Mouse (Mus musculus): ENCODE measurements around the gene 1700020D05Rik. TPM values are rescaled to one million over a fixed set of nuclear protein-coding genes. Genes with fewer than 3 reads are reported as not detected.
"Not testable (repeated sequence)": the region's sequence is repeated elsewhere in the genome, so short reads cannot be mapped to it uniquely, and the experiment has no call there.

Gene 1700020D05Rik
- polyA plus RNA-seq, 2 experiments from 2014 or later: not detected

- no peak for ATAC-seq
These were observed 9.3 kb downstream of the 1700020D05Rik start for GRCm38 (mm10) chr19:5494314-5494713.

- not testable (repeated sequence) for ATAC-seq
These were observed 10.3 kb downstream of the 1700020D05Rik start for GRCm38 (mm10) chr19:5493301-5493721.

GRCm38 (mm10) chr19:5492641-5493040 is 10.9 kb downstream of the 1700020D05Rik start:
- no peak for ATAC-seq

- peak; percentile 40 for ATAC-seq
These were observed 12.5 kb downstream of the 1700020D05Rik start for GRCm38 (mm10) chr19:5490898-5491708.

- peak; percentile 54 for ATAC-seq
These were observed 13.2 kb downstream of the 1700020D05Rik start, which contains the start of gene Cfl1 for GRCm38 (mm10) chr19:5490313-5490897. Gene Cfl1 (plus strand): TSS chr19:5490455.

GRCm38 (mm10) chr19:5489721-5490120 is 13.9 kb downstream of the 1700020D05Rik start:
- ATAC-seq: not testable (repeated sequence)

- ATAC-seq: peak; percentile 71
These were observed 14.6 kb downstream of the 1700020D05Rik start for GRCm38 (mm10) chr19:5488878-5489571.

GRCm38 (mm10) chr19:5487768-5488550 is 15.6 kb downstream of the 1700020D05Rik start, which contains the start of gene Mus81:
Gene Mus81 (minus strand): TSS chr19:5488402.
- ATAC-seq: peak; percentile 37

GRCm38 (mm10) chr19:5486771-5487170 is 16.8 kb downstream of the 1700020D05Rik start:
- no peak for ATAC-seq

GRCm38 (mm10) chr19:5486286-5486685 is 17.3 kb downstream of the 1700020D05Rik start:
- ATAC-seq: no peak

- ATAC-seq: no peak
These were observed 17.8 kb downstream of the 1700020D05Rik start for GRCm38 (mm10) chr19:5485821-5486220.

GRCm38 (mm10) chr19:5485371-5485770 is 18.2 kb downstream of the 1700020D05Rik start:
- ATAC-seq: no peak

GRCm38 (mm10) chr19:5484496-5484895 is 19.1 kb downstream of the 1700020D05Rik start:
- ATAC-seq: no peak

- no peak for ATAC-seq
These were observed 19.9 kb downstream of the 1700020D05Rik start for GRCm38 (mm10) chr19:5483386-5484359.

GRCm38 (mm10) chr19:5481398-5481797 is 22.2 kb downstream of the 1700020D05Rik start:
- ATAC-seq: no peak

- ATAC-seq: no peak
These were observed 23.6 kb downstream of the 1700020D05Rik start for GRCm38 (mm10) chr19:5480016-5480415.

GRCm38 (mm10) chr19:5477668-5478300 is 25.8 kb downstream of the 1700020D05Rik start:
- no peak for ATAC-seq

GRCm38 (mm10) chr19:5477004-5477667 is 26.5 kb downstream of the 1700020D05Rik start:
- ATAC-seq: no peak

- ATAC-seq: no peak
These were observed 28.4 kb downstream of the 1700020D05Rik start for GRCm38 (mm10) chr19:5475069-5475714.
